Mouse (Mus musculus): ENCODE measurements around the gene Lrrc8c.

GRCm38 (mm10) chr5:105574835-105575234 is 55.6 kb downstream of the Lrrc8c start:
- TF ChIP-seq CTCF (IDR thresholded peaks at IDR 0.05; ENCODE audit: control insufficient read depth, insufficient read depth, insufficient read length) (no peak), FOSL1 (IDR thresholded peaks at IDR 0.05; ENCODE audit: insufficient read depth, low read length, poor library complexity, severe bottlenecking) (no peak), MYOD1 (IDR thresholded peaks at IDR 0.05; ENCODE audit: control insufficient read depth, insufficient read length, low read depth) (no peak), MAX (IDR thresholded peaks at IDR 0.05) (no peak), CEBPB (IDR thresholded peaks at IDR 0.05; ENCODE audit: low read depth) (no peak), USF1 (IDR thresholded peaks at IDR 0.05; ENCODE audit: low read depth) (no peak), MYOG (IDR thresholded peaks at IDR 0.05; ENCODE audit: control insufficient read depth, extremely low read depth, insufficient read length) (no peak)
